Mouse (Mus musculus): ENCODE measurements at regions not wholly inside any gene's neighbourhood (a gene's known extent, or its start where the extent isn't known, plus 50 kb on each side); places are given as distances from the start of the nearest gene placed in this dataset.

GRCm38 (mm10) chr3:16810878-16811611 lies 804.8 kb upstream of the Gm5150 start:
- H3K27me3 ChIP-seq = no peaks in the 10 kb centered on the region
- WGBS = 36% methylated on average over 3 of the region's 3 CpGs
- H3K27ac ChIP-seq (replicated peaks) = 0 out of 2 replicates have a peak overlapping the region, but pooled peaks have one; percentile 30
- H3K9me3 ChIP-seq = no peaks in the 10 kb centered on the region
- H3K4me3 ChIP-seq = no peak overlapping the region
- 0 out of 2 replicates have a peak, but pooled peaks have one; percentile 41 for ATAC-seq (ENCODE audit: low FRiP score, low read depth)
- no peak overlapping the region for H3K9ac ChIP-seq (replicated peaks)
- H3K4me2 ChIP-seq (replicated peaks) = no peak overlapping the region
- no peaks in the 10 kb centered on the region for H3K36me3 ChIP-seq
- no peaks in the 10 kb centered on the region for H3K4me1 ChIP-seq

- Histone ChIP-seq H3K27me3 (no peaks in the 10 kb centered on the region), H3K9ac (replicated peaks) (no peak overlapping the region), H3K27ac (replicated peaks) (no peak overlapping the region), H3K4me2 (replicated peaks) (no peak overlapping the region), H3K4me1 (no peaks in the 10 kb centered on the region), H3K4me3 (no peak overlapping the region), H3K9me3 (no peaks in the 10 kb centered on the region), H3K36me3 (no peaks in the 10 kb centered on the region)
- no peak for ATAC-seq (ENCODE audit: low FRiP score, low read depth)
Observed at GRCm38 (mm10) chr3:16803603-16804002, 797.4 kb upstream of the Gm5150 start.
